Comparison of ENCODE assay signal across 8 mouse cellular contexts in genomic region chr2:173000921-173001320, GRCm38 (mm10). TPM values are rescaled to one million over a fixed set of nuclear protein-coding genes. Genes with fewer than 3 reads are reported as not detected.
A peak's percentile ranks its signal among the peaks of the same experiment; 100 is the strongest.
DNase-seq lines count a peak whose midpoint lies in the region; ATAC-seq and TF ChIP-seq lines count a peak whose summit lies in the region.

No protein-coding gene starts in this region.

- WGBS in neural tube, embryonic 13.5 days = 14% methylated on average over 8 of the region's 8 CpGs

- DNase-seq in cerebellum, adult 9-10 months = peak; percentile 23
- DNase-seq in cerebellum, adult 11 months = no peak
- DNase-seq in testis, postnatal 14 days (ENCODE audit: low spot score) = no peak
- peak; percentile 56 to 88 for DNase-seq in layer of hippocampus, adult 18-20 months (ENCODE audit: low spot score in 2 of 2)
- no peak for DNase-seq in cerebellum, adult 11-12 months
- DNase-seq in gastrocnemius, postnatal 25 days = no peak

- peaks cover 1% of the 10 kb centered on the region; the same call in 1 of the 2 replicates for H3K36me3 ChIP-seq in testis, adult 2 months (ENCODE audit: control insufficient read depth, insufficient read depth, low read length)
- H3K36me3 ChIP-seq in neural tube, embryonic 13.5 days = peaks cover 35% of the 10 kb centered on the region

- H3K27ac ChIP-seq in testis, adult 2 months (ENCODE audit: control insufficient read depth, insufficient read depth, low read depth, low read length) = peak overlapping the region; percentile 93; the same call in 1 of the 2 replicates
- H3K27ac ChIP-seq in neural tube, embryonic 13.5 days (replicated peaks) = no peak overlapping the region

- no peak for TF ChIP-seq POLR2A in testis, adult 2 months (IDR thresholded peaks at IDR 0.05; ENCODE audit: control insufficient read depth, low read depth, low read length)

- H3K9me3 ChIP-seq in neural tube, embryonic 13.5 days = no peaks in the 10 kb centered on the region

- no peak for ATAC-seq in neural tube, embryonic 13.5 days (ENCODE audit: low read depth)

- H3K9ac ChIP-seq in neural tube, embryonic 13.5 days = peak overlapping the region; percentile 94

- H3K4me2 ChIP-seq in neural tube, embryonic 13.5 days = peak overlapping the region; percentile 93

- H3K4me3 ChIP-seq in testis, adult 2 months (ENCODE audit: control insufficient read depth, low read depth, low read length) = peak overlapping the region; percentile 98
- H3K4me3 ChIP-seq in neural tube, embryonic 13.5 days = peak overlapping the region; percentile 97

- H3K27me3 ChIP-seq in testis, adult 2 months (ENCODE audit: control insufficient read depth, insufficient read depth, low read length) = no peaks in the 10 kb centered on the region
- no peaks in the 10 kb centered on the region for H3K27me3 ChIP-seq in neural tube, embryonic 13.5 days

- no peak for TF ChIP-seq CTCF in testis, adult 2 months (IDR thresholded peaks at IDR 0.05; ENCODE audit: control insufficient read depth, insufficient read depth, insufficient replicate concordance, low read depth, low read length)

- H3K4me1 ChIP-seq in testis, adult 2 months (ENCODE audit: control insufficient read depth, insufficient read depth, low read length) = peaks cover 13% of the 10 kb centered on the region
- H3K4me1 ChIP-seq in neural tube, embryonic 13.5 days (replicated peaks) = peaks cover 23% of the 10 kb centered on the region

RNA-seq across cellular contexts. Expression of gene Rae1, which starts 1.0 kb away (rescaled TPM):
- 76.7 and 77.9 TPM in 2 replicates for polyA plus RNA-seq in testis, adult 2 months (2012; rRNA removed)
- total RNA-seq in layer of hippocampus, adult 18-20 months (2021) = 10 to 100 TPM; 70.3 to 75.5 TPM
- polyA plus RNA-seq in neural tube, embryonic 13.5 days (2015; fragmentation: Nextera tagmentation; extraction: Ambion mirVana) = 106 and 110 TPM in 2 replicates
- 10 to 100 TPM; 11.8 to 12.7 TPM for total RNA-seq in gastrocnemius, postnatal 25 days (2021)

RNA-seq across cellular contexts. Expression of gene Rbm38, which starts 19.4 kb away (rescaled TPM):
- 33.7 and 37.7 TPM in 2 replicates for polyA plus RNA-seq in testis, adult 2 months (2012; rRNA removed)
- 1 to 10 TPM; 4.5 to 4.7 TPM for total RNA-seq in layer of hippocampus, adult 18-20 months (2021)
- 18.3 and 21.5 TPM in 2 replicates for polyA plus RNA-seq in neural tube, embryonic 13.5 days (2015; fragmentation: Nextera tagmentation; extraction: Ambion mirVana)
- total RNA-seq in gastrocnemius, postnatal 25 days (2021) = 100 to 1,000 TPM; 205 to 217 TPM

RNA-seq across cellular contexts. Expression of gene Spo11, which starts 23.4 kb away (rescaled TPM):
- 64.1 and 88.7 TPM in 2 replicates for polyA plus RNA-seq in testis, adult 2 months (2012; rRNA removed)
- total RNA-seq in layer of hippocampus, adult 18-20 months (2021) = not detected
- 0.43 and 0.48 TPM in 2 replicates for polyA plus RNA-seq in neural tube, embryonic 13.5 days (2015; fragmentation: Nextera tagmentation; extraction: Ambion mirVana)
- not detected for total RNA-seq in gastrocnemius, postnatal 25 days (2021)

Comparison
In these comparisons a context has a peak if more than half of its experiments do, and no peak if none do; other contexts are left out.
1. DNase-seq: peak in cerebellum, adult 9-10 months (single experiment) and layer of hippocampus, adult 18-20 months (2 of 2); none in cerebellum, adult 11 months (single experiment), testis, postnatal 14 days (single experiment), cerebellum, adult 11-12 months (single experiment) and gastrocnemius, postnatal 25 days (single experiment).
2. RNA of gene Rae1, which starts 1.0 kb away (total RNA-seq): 70.3 to 75.5 TPM in layer of hippocampus, adult 18-20 months; 11.8 to 12.7 TPM in gastrocnemius, postnatal 25 days; every median in the first group is over 4 times any median in the second.
3. RNA of gene Rbm38, which starts 19.4 kb away (total RNA-seq): 205 to 217 TPM in gastrocnemius, postnatal 25 days; 4.5 to 4.7 TPM in layer of hippocampus, adult 18-20 months; every median in the first group is over 10 times any median in the second.